Mouse (Mus musculus) left cerebral cortex, adult 2 months (tissue): Measurements from ENCODE around the gene Sprr1b. TPM values are rescaled to one million over a fixed set of nuclear protein-coding genes. Genes with fewer than 3 reads are reported as not detected.

Experiments used
- DNase-seq, 2 experiments: peaks; one replicate each; pipeline ENCODE4 v3.0.0; 2021 to 2022; ENCODE audit warnings: low spot score in 2 of 2, mixed read lengths in 1 of 2; ENCODE audit errors: extremely low spot score in 1 of 2
- H3K27ac ChIP-seq: fragments of 200-600 bp; 2 replicates; pipeline ENCODE4 v1.8.1; 2022
- H3K4me3 ChIP-seq: fragments of 200-600 bp; 2 replicates; pipeline ENCODE4 v1.8.1; 2022
- CTCF ChIP-seq: fragments of 200-600 bp; IDR thresholded peaks from 2 replicates; pipeline ENCODE4 v1.8.1; 2022; ENCODE audit warnings: antibody characterized with exemption, mild to moderate bottlenecking, moderate library complexity
- intact Hi-C: fragments of 180-260 bp; cut with DNase I; formaldehyde crosslinking; loops from one replicate; pipeline ENCODE4 v1.15.1; 2025
- total RNA-seq, 2 experiments: library from RNA; stranded (reverse); gene quantifications; 2 replicates each; pipeline ENCODE4 v1.2.3; 2021

Sprr1b gene
- total RNA-seq, 2 experiments from 2014 or later: not detected

- no peak for DNase-seq
- no peak within 1 kb of the TSS for H3K4me3 ChIP-seq
- H3K27ac ChIP-seq: no peak within 1 kb of the TSS
- intact Hi-C loops: no loop called here
- no peak for TF ChIP-seq CTCF
Measured at GRCm38 (mm10) chr3:92407691-92408090, 30.9 kb downstream of the Sprr1b start, which contains the start of gene Sprr2i. TSS of gene Sprr2i (plus strand) at chr3:92407991.

GRCm38 (mm10) chr3:92394301-92394700 is 44.3 kb downstream of the Sprr1b start:
- Histone ChIP-seq H3K4me3 (no peak overlapping the region), H3K27ac (no peak overlapping the region)
- intact Hi-C loops: loop anchor here (5.0 to 10.0 kb wide), 3 partner anchors 118 to 240 kb away; partner anchors contain the start of gene 2210017I01Rik
- DNase-seq: no peak
- TF ChIP-seq CTCF: peak; percentile 52

Other genes starting within 250 kb of the Sprr1b start
- not detected for gene Sprr2a1, start 223.0 kb downstream of the Sprr1b start, total RNA-seq
- not detected for gene Sprr2a2, start 222.9 kb downstream of the Sprr1b start, total RNA-seq
- not detected for gene Sprr2a3, start 153.4 kb downstream of the Sprr1b start, total RNA-seq
- gene Sprr2b, start 122.2 kb downstream of the Sprr1b start, total RNA-seq: not detected
- not detected for gene Sprr2d, start 99.6 kb downstream of the Sprr1b start, total RNA-seq
- not detected for gene Sprr2e, start 86.6 kb downstream of the Sprr1b start, total RNA-seq
- not detected for gene Sprr2f, start 73.6 kb downstream of the Sprr1b start, total RNA-seq
- not detected for gene Sprr2h, start 53.1 kb downstream of the Sprr1b start, total RNA-seq
- not detected for gene Sprr2i, start 30.8 kb downstream of the Sprr1b start, total RNA-seq
- not detected for gene Sprr2j-ps, start 20.7 kb downstream of the Sprr1b start, total RNA-seq
- gene Gm9774, start 9.4 kb downstream of the Sprr1b start, total RNA-seq: 1 to 10 TPM in 1 of 2 experiments, under 1 TPM in 1; 0.98 to 3.2 TPM
- not detected for gene Sprr2k, start 6.2 kb downstream of the Sprr1b start, total RNA-seq
- not detected for gene Sprr3, start 19.9 kb upstream of the Sprr1b start, total RNA-seq
- not detected for gene Sprr1a, start 47.1 kb upstream of the Sprr1b start, total RNA-seq
- not detected for gene Sprr4, start 61.7 kb upstream of the Sprr1b start, total RNA-seq
- not detected for gene 2310046K23Rik, start 95.7 kb upstream of the Sprr1b start, total RNA-seq
- not detected for gene Ivl, start 134.9 kb upstream of the Sprr1b start, total RNA-seq
- not detected for gene Smcp, start 150.2 kb upstream of the Sprr1b start, total RNA-seq
- gene 2210017I01Rik, start 168.7 kb upstream of the Sprr1b start, total RNA-seq: not detected
- not detected for gene Lce6a, start 182.9 kb upstream of the Sprr1b start, total RNA-seq
- gene Lce1a1, start 209.5 kb upstream of the Sprr1b start, total RNA-seq: not detected
- gene Lce1b, start 218.1 kb upstream of the Sprr1b start, total RNA-seq: not detected
- not detected for gene Lce1a2, start 231.5 kb upstream of the Sprr1b start, total RNA-seq
- not detected for gene Lce1c, start 240.5 kb upstream of the Sprr1b start, total RNA-seq
- gene Lce1d, start 248.4 kb upstream of the Sprr1b start, total RNA-seq: not detected